Mouse (Mus musculus) stomach, embryonic 15.5 days (tissue): ENCODE data around the gene Kcnj10. TPM values are rescaled to one million over a fixed set of nuclear protein-coding genes. Genes with fewer than 3 reads are reported as not detected.
A peak's percentile ranks its signal among the peaks of the same experiment; 100 is the strongest.

Experiments
- ATAC-seq: fragments of 200-750 bp; cut with Nextera tagmentation; 2 replicates; pipeline ENCODE4 v1.8.0; 2017; ENCODE audit warnings: low read depth, moderate number of reproducible peaks, moderate TSS enrichment; ENCODE audit not compliant: insufficient read depth, low FRiP score
- H3K27ac ChIP-seq: fragments of 300-500 bp; sonication (generic); 2 replicates; pipeline ENCODE4 v1.5.1; 2015; ENCODE audit warnings: mild to moderate bottlenecking, inconsistent platforms
- H3K27me3 ChIP-seq: fragments of 300-500 bp; sonication (generic); replicated peaks from 2 replicates; pipeline ENCODE4 v1.6.1; 2015; ENCODE audit warnings: inconsistent platforms
- H3K36me3 ChIP-seq: fragments of 300-500 bp; sonication (generic); 2 replicates; pipeline ENCODE4 v1.6.1; 2015; ENCODE audit warnings: inconsistent platforms
- H3K4me1 ChIP-seq: fragments of 300-500 bp; sonication (generic); 2 replicates; pipeline ENCODE4 v1.6.1; 2015; ENCODE audit warnings: inconsistent platforms
- H3K4me2 ChIP-seq: fragments of 300-500 bp; sonication (generic); 2 replicates; pipeline ENCODE4 v1.6.1; 2015; ENCODE audit warnings: mild to moderate bottlenecking, inconsistent platforms
- H3K4me3 ChIP-seq: fragments of 300-500 bp; sonication (generic); replicated peaks from 2 replicates; pipeline ENCODE4 v1.5.1; 2015; ENCODE audit warnings: inconsistent platforms
- H3K9ac ChIP-seq: fragments of 300-500 bp; sonication (generic); 2 replicates; pipeline ENCODE4 v1.6.1; 2015; ENCODE audit warnings: inconsistent platforms
- H3K9me3 ChIP-seq: fragments of 300-500 bp; sonication (generic); 2 replicates; pipeline ENCODE4 v1.6.1; 2016; ENCODE audit warnings: inconsistent platforms
- WGBS: fragments of 180-500 bp; shearing (Covaris S2); methylation state at CpG from one replicate; pipeline ENCODE4 v1.1.7; 2015; 5-methylcytosine and 5-hydroxymethylcytosine counted together
- polyA plus RNA-seq: library from polyadenylated mRNA; unstranded; fragments of >200 nt; fragmentation: Nextera tagmentation; extraction: Ambion mirVana; gene quantifications from 2 replicates; pipeline ENCODE4 v1.2.1, GENCODE M21; 2015

Kcnj10 gene
- polyA plus RNA-seq, 1 experiment from 2014 or later = 0.10 TPM

DNA sequence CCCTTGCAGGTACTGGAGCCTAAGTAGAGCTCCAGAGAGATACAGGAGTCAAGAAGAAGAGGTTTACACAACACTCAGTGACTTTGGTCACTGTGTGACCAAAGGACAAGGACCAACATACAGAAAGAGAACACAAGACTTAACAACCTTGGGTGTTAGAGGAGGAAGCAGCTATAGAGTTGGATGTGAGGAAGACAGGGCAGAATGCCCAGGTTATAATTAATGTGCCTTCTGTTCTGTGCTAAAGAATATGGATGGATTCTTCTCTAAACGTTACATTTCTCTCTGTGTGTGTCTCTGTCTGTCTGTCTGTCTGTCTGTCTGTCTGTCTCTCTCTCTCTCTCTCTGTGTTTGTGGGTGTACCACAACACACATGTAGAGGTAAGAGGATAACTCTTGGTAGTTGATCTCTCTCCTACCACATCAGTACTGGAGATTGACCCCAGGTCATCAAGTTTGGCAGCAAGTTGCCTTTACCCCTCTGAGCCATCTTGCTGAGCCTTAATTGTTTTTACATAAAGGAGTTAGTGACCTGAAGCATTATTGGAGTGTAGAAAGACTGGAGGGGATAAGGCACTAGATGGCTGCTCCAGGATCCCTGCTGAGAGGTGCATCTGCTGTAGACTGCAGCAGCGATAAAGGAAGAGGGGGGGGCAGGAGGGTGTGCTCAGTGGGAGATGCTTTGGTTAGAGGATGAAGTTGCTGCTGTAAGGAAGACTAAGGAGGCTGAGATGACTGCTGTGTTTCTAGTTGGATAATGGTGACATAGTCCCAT, 3.4 kb upstream of the Kcnj10 start:
- no peak overlapping the region for H3K27ac ChIP-seq
- H3K4me2 ChIP-seq = no peak overlapping the region
- H3K4me3 ChIP-seq = no peak overlapping the region
- H3K27me3 ChIP-seq = peaks cover 34% of the 10 kb centered on the region
- ATAC-seq = no peak
- H3K36me3 ChIP-seq = no peaks in the 10 kb centered on the region
- H3K9ac ChIP-seq = no peak overlapping the region
- H3K4me1 ChIP-seq = peaks cover 10% of the 10 kb centered on the region
- 40% methylated on average over 2 of the region's 2 CpGs for WGBS
- no peaks in the 10 kb centered on the region for H3K9me3 ChIP-seq

DNA sequence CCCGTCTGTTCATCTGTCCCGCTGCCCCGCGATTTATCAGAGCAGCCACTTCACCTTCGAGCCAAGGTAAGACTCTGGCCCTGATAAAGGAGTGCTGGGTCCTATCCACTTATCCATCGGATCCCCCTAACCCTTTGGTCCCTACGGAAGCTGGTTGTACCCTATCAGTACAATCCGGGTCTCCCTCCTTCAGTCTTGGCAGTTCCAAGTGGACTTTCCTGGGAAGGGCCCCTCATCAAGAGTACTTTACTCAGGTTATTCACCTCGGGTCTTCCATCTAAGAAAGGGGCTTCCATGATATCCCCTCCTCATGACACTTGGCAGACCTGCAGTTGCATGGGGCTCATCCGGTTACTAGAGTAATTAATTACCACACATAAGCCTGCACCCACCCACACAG, 376 bp downstream of the Kcnj10 start:
- H3K4me3 ChIP-seq = peak overlapping the region; percentile 43
- no peak for ATAC-seq
- no peaks in the 10 kb centered on the region for H3K9me3 ChIP-seq
- 15% methylated on average over 10 of the region's 10 CpGs for WGBS
- H3K36me3 ChIP-seq = no peaks in the 10 kb centered on the region
- H3K4me1 ChIP-seq = peaks cover 16% of the 10 kb centered on the region
- no peak overlapping the region for H3K9ac ChIP-seq
- H3K27me3 ChIP-seq = peaks cover 40% of the 10 kb centered on the region
- H3K4me2 ChIP-seq = peak overlapping the region; percentile 82
- no peak overlapping the region for H3K27ac ChIP-seq

DNA sequence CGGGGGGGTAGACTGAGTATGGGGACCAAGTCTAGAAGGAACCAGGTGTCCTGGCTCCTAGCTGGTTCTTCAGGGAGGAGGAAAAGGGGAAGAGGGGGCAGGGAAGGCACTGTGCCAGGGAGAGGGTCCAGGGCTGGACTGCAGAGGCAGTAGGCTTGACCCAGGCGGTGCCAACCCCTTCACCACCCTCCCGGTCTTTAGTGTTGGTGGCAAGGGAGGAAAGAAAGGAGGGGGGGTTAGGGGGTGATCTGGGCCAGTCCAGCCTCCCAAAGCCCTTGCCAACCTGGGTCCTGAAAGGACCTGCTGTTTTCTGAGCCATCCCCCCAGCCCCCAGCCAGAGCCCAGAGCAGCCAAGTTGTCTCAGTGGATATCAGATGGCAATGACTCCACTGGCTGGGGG, 1.7 kb downstream of the Kcnj10 start:
- Histone ChIP-seq H3K9ac (no peak overlapping the region), H3K4me2 (no peak overlapping the region), H3K4me3 (no peak overlapping the region), H3K4me1 (peaks cover 16% of the 10 kb centered on the region), H3K36me3 (no peaks in the 10 kb centered on the region), H3K27me3 (peaks cover 38% of the 10 kb centered on the region), H3K27ac (no peak overlapping the region), H3K9me3 (no peaks in the 10 kb centered on the region)
- ATAC-seq = no peak
- WGBS = 94% methylated on average over 3 of the region's 3 CpGs

DNA sequence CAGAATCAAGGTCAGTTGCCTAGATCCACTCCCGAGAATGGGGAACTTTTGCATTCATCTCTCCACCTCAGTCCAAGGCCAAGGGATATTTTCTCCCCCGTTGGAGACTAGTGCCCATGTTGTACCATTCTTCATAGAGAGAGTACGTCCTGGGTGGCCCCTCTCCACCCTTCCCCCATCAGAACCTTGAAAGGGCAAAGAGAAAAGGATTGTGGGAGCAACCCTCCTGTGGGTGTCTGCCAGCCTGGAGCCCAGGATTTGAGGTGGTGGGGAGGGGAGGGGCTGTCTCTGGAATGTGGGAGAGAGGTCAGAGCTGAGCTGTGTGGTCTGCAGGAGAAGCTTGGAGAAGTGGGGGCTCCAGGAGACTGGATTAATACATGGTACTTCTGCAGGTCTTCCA, 2.9 kb downstream of the Kcnj10 start:
- Histone ChIP-seq H3K4me3 (no peak overlapping the region), H3K4me1 (peaks cover 16% of the 10 kb centered on the region), H3K9ac (no peak overlapping the region), H3K36me3 (no peaks in the 10 kb centered on the region), H3K27ac (no peak overlapping the region), H3K9me3 (no peaks in the 10 kb centered on the region), H3K4me2 (no peak overlapping the region), H3K27me3 (peaks cover 35% of the 10 kb centered on the region)
- WGBS = 48% methylated on average over 3 of the region's 3 CpGs
- no peak for ATAC-seq

DNA sequence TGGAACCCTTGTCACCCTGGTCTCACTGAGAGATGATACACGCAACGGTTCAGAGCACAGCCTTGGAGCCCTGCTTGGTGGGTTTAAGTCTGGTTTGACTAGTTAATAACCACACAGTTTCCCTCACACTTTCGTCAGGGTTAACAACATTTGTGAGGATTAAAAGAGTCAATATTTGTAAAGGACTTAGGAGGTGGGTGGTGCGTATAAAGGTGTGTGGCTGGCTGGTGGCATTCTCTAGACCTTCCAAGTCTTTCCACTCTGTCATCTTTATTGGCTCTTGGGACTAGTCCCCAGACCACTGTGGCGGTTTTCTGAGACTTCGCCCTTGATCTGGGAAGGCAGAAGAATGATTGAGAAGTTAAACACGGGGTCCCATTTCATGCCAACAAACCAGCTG, 3.8 kb downstream of the Kcnj10 start:
- no peak overlapping the region for H3K4me3 ChIP-seq
- ATAC-seq = no peak

DNA sequence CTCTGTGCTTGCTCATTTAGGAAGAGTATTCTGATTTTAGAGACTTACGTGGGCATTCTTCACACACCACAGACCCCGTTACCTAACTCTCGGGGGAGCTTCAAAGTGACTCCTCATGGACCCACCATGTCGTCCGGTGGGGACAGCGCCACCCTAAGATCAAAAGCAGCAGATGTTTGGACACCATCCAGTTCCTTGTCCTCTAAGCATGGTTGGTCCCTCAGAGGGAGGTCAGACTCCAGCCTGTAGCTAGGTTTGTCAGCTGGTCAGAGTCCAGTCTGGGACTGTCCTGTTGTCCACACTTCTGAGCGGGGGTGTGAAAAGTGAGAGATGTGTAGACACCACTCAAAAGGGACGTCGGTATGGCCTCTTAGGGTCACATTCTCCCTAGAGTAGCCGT, 5.7 kb downstream of the Kcnj10 start:
- H3K36me3 ChIP-seq = no peaks in the 10 kb centered on the region
- H3K9me3 ChIP-seq = no peaks in the 10 kb centered on the region
- peaks cover 18% of the 10 kb centered on the region for H3K27me3 ChIP-seq
- ATAC-seq = no peak
- H3K4me2 ChIP-seq = no peak overlapping the region
- no peak overlapping the region for H3K27ac ChIP-seq
- H3K4me1 ChIP-seq = peaks cover 17% of the 10 kb centered on the region; the same call in 1 of the 2 replicates
- H3K9ac ChIP-seq = no peak overlapping the region
- WGBS = 81% methylated on average over 10 of the region's 10 CpGs
- no peak overlapping the region for H3K4me3 ChIP-seq

More for the DNA sequence above, 3.8 kb downstream of the Kcnj10 start:
- peaks cover 34% of the 10 kb centered on the region for H3K27me3 ChIP-seq
- no peaks in the 10 kb centered on the region for H3K36me3 ChIP-seq
- no peak overlapping the region for H3K27ac ChIP-seq
- H3K9me3 ChIP-seq = no peaks in the 10 kb centered on the region
- H3K4me1 ChIP-seq = peaks cover 18% of the 10 kb centered on the region
- H3K4me2 ChIP-seq = no peak overlapping the region
- WGBS = 55% methylated on average over 7 of the region's 7 CpGs
- H3K9ac ChIP-seq = no peak overlapping the region

DNA sequence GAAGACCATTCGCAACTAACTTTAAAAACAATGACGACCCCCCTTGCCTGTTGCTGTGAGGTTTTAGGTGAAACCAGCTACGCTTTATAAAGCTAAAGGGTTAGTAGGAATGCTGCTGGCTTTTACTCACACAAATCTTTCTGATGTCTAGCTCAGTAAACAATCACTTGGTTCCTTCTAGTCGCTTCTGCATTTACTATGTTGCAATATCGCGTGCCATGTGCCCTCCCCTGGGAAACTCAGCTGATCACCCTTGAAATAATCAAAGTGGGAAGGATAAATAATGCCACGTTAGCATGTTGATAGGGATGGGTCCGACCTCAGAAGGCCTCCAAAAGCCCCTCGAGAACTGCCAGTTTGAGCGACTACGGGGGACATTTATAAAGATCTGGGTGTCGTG, 6.4 kb downstream of the Kcnj10 start:
- no peak for ATAC-seq
- no peaks in the 10 kb centered on the region for H3K36me3 ChIP-seq
- no peak overlapping the region for H3K27ac ChIP-seq
- H3K9me3 ChIP-seq = no peaks in the 10 kb centered on the region
- 83% methylated on average over 12 of the region's 12 CpGs for WGBS
- peaks cover 17% of the 10 kb centered on the region; the same call in 1 of the 2 replicates for H3K4me1 ChIP-seq
- H3K4me2 ChIP-seq = no peak overlapping the region
- H3K27me3 ChIP-seq = peaks cover 11% of the 10 kb centered on the region
- H3K9ac ChIP-seq = no peak overlapping the region
- no peak overlapping the region for H3K4me3 ChIP-seq

DNA sequence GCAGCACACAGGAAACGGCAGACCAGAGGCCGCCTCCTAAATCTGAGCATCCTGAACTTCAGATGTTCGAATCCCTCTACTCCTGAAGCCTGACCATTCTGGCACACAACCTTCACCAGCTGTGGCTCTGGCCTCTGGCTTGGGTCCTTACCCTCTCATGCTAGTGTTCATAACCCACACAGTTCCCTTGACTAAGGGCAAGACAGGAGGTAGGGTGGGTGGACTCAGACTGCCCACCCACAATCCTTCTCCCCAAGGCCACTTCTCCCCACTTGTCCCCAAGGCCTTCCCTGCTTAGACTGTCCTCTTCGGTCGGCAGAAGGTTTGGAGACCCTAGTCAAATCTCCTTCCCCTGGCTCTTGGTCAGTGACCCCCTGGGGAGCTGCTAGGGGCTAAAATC, 8.5 kb downstream of the Kcnj10 start:
- WGBS = 74% methylated on average over 5 of the region's 5 CpGs
- Histone ChIP-seq H3K9me3 (no peaks in the 10 kb centered on the region), H3K4me2 (no peak overlapping the region), H3K4me1 (peaks cover 14% of the 10 kb centered on the region; the same call in 1 of the 2 replicates), H3K27me3 (peaks cover 8% of the 10 kb centered on the region; the same call in 1 of the 2 replicates), H3K27ac (no peak overlapping the region), H3K36me3 (no peaks in the 10 kb centered on the region), H3K4me3 (no peak overlapping the region), H3K9ac (no peak overlapping the region)
- no peak for ATAC-seq

DNA sequence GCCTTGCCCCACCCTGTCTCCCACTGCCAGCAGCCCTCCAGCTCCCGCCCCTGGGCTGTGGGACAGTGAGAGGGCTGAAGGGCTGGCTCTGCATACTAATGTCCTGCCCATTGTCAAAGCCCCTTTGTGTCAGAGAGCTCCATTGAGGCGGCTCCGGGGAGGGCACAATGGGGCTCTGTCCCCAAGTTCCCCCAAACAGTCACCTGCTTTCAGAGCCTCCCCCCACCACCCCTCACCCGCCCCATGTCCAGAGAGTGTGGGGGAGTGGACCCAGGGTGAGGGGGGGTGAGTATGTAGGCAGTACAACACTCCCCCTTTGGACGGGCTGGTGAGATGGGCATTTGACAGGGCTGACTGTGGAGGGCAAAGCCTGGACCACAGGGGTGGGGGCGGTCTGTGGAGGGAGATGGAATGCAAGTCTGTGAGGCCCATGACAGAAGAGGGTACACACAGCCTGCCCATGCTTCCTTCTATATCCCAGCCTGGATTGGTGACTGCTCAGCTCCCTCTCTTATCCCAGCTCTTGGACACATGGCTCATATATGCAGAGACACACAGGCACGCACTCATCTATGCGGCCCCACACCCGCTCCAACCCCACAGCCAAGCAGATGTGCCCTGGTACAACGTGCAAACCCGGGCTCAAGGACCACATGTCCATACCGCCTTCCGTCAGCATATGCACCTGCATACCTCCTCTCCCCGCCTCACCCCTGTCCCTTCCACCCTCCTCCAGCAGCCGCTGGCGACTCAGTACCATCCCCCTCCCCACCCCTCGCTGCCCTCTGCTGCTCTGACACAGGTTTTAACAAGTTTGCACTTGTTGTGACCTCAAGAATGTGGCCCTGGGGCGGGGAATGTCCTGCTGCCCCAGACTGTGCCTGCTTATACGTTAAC, 9.2 kb downstream of the Kcnj10 start:
- Histone ChIP-seq H3K27me3 (peaks cover 8% of the 10 kb centered on the region; the same call in 1 of the 2 replicates), H3K27ac (no peak overlapping the region), H3K9me3 (no peaks in the 10 kb centered on the region), H3K4me3 (no peak overlapping the region), H3K4me2 (no peak overlapping the region), H3K4me1 (peaks cover 11% of the 10 kb centered on the region; the same call in 1 of the 2 replicates), H3K36me3 (no peaks in the 10 kb centered on the region), H3K9ac (no peak overlapping the region)
- peak; percentile 51 for ATAC-seq
- WGBS = 16% methylated on average over 19 of the region's 19 CpGs

DNA sequence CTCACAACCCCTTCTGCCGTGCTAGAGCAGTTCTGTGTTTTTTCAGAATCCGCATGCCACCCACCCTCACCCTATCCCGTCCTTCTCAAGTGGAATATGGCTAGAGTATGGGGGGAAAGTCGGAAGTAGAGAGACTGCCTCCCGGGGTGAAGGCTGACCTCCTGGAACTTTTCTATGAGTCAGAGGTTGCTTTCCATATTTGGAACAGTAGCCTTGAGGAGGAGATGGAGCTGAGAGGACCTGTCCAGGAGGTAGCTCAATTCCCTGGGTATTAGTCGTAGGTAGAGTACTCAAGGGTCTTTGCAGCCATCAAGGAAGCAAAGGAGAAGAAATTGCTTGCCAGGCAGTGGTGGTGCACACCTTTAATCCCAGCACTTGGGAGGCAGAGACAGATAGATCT, 11.0 kb downstream of the Kcnj10 start:
- H3K4me2 ChIP-seq = no peak overlapping the region
- 70% methylated on average over 6 of the region's 6 CpGs for WGBS
- no peaks in the 10 kb centered on the region for H3K9me3 ChIP-seq
- no peak overlapping the region for H3K4me3 ChIP-seq
- H3K27me3 ChIP-seq = peaks cover 8% of the 10 kb centered on the region; the same call in 1 of the 2 replicates
- H3K27ac ChIP-seq = no peak overlapping the region
- ATAC-seq = no peak
- no peak overlapping the region for H3K9ac ChIP-seq
- H3K36me3 ChIP-seq = no peaks in the 10 kb centered on the region
- peaks cover 11% of the 10 kb centered on the region; the same call in 1 of the 2 replicates for H3K4me1 ChIP-seq

DNA sequence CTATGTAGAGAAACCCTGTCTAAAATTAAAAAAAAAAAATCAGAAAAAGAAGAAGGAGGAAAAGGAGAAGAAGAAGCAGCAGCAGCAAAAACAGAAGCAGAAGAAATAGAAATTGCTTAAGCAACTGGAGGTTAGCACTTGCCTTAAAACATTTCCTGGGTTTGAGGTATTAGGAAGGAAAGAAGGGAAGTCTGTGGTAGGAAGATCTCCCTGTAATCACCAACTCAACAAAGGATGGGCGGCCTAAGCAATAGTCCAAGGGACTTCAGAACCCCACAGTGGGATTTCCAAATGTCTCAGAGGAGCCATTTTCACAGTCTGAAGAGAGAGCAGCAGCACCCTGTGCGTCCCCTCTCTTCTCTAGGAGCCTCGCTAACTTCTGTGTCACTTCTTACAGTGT, 11.4 kb downstream of the Kcnj10 start:
- Histone ChIP-seq H3K4me2 (no peak overlapping the region), H3K36me3 (no peaks in the 10 kb centered on the region), H3K9ac (no peak overlapping the region), H3K27ac (no peak overlapping the region), H3K4me3 (no peak overlapping the region), H3K27me3 (peaks cover 8% of the 10 kb centered on the region; the same call in 1 of the 2 replicates), H3K4me1 (peaks cover 11% of the 10 kb centered on the region; the same call in 1 of the 2 replicates), H3K9me3 (no peaks in the 10 kb centered on the region)
- no peak for ATAC-seq
- 77% methylated on average over 3 of the region's 3 CpGs for WGBS

DNA sequence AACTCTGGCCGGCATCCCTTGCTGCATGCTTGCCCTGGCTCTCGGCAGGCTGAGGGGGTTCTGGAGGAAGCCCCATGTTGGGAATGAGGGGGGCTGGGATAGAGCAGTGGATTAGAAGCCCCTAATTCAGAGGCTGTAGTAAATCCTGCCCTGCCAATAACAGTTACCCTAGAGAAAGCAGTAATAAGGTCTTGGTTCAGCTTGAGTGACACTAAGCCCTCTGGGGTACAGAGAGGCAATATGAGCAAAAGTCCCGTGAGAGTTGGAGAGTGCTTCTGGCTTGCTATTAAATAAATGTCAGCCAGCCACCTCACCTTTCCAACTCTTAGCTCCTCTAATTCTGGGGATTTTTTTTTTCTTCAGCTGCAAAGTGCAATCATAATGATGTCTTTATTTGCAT, 14.3 kb downstream of the Kcnj10 start:
- no peak for ATAC-seq
- no peaks in the 10 kb centered on the region for H3K36me3 ChIP-seq
- no peak overlapping the region for H3K4me2 ChIP-seq
- H3K27ac ChIP-seq = no peak overlapping the region
- no peaks in the 10 kb centered on the region for H3K9me3 ChIP-seq
- WGBS = 51% methylated on average over 3 of the region's 3 CpGs
- no peak overlapping the region for H3K9ac ChIP-seq
- H3K4me1 ChIP-seq = peaks cover 5% of the 10 kb centered on the region; the same call in 1 of the 2 replicates
- peaks cover 5% of the 10 kb centered on the region; the same call in 1 of the 2 replicates for H3K27me3 ChIP-seq
- H3K4me3 ChIP-seq = no peak overlapping the region
